Mouse (Mus musculus): ENCODE data around the gene Slc24a2. TPM values are rescaled to one million over a fixed set of nuclear protein-coding genes. Genes with fewer than 3 reads are reported as not detected.

Slc24a2 gene
- total RNA-seq, 2 experiments from 2014 or later = 368 to 419 TPM

GRCm38 (mm10) chr4:86987846-86988245 is 242.4 kb downstream of the Slc24a2 start:
- DNase-seq (ENCODE audit: low spot score in 2 of 2) = no peak

GRCm38 (mm10) chr4:86977272-86977671 is 253.0 kb downstream of the Slc24a2 start:
- DNase-seq (ENCODE audit: low spot score in 2 of 2) = no peak

GRCm38 (mm10) chr4:86957576-86958411 is 272.5 kb downstream of the Slc24a2 start:
- DNase-seq (ENCODE audit: low spot score in 2 of 2) = peak; percentile 75 to 85

GRCm38 (mm10) chr4:86955448-86955847 is 274.8 kb downstream of the Slc24a2 start:
- no peak for DNase-seq (ENCODE audit: low spot score in 2 of 2)

- peak in 1 of 2 experiments; percentile 40 for DNase-seq (ENCODE audit: low spot score in 2 of 2)
These were observed 276.8 kb downstream of the Slc24a2 start for GRCm38 (mm10) chr4:86953519-86953918.

- DNase-seq (ENCODE audit: low spot score in 2 of 2) = no peak
These were observed 281.5 kb downstream of the Slc24a2 start for GRCm38 (mm10) chr4:86948794-86949193.

- DNase-seq (ENCODE audit: low spot score in 2 of 2) = no peak
These were observed 287.0 kb downstream of the Slc24a2 start for GRCm38 (mm10) chr4:86943296-86943695.

GRCm38 (mm10) chr4:86942656-86943055 is 287.6 kb downstream of the Slc24a2 start:
- no peak for DNase-seq (ENCODE audit: low spot score in 2 of 2)

GRCm38 (mm10) chr4:86936706-86937105 is 293.6 kb downstream of the Slc24a2 start:
- DNase-seq (ENCODE audit: low spot score in 2 of 2) = no peak

- no peak for DNase-seq (ENCODE audit: low spot score in 2 of 2)
These were observed 294.1 kb downstream of the Slc24a2 start for GRCm38 (mm10) chr4:86936217-86936616.

All from layer of hippocampus, adult 18-20 months (tissue).